Mouse (Mus musculus) adrenal gland, postnatal 10 days (tissue): ENCODE data around the gene Tuba3a. TPM values are rescaled to one million over a fixed set of nuclear protein-coding genes. Genes with fewer than 3 reads are reported as not detected.
A peak's percentile ranks its signal among the peaks of the same experiment; 100 is the strongest.

Source experiments
- DNase-seq: peaks from one replicate; pipeline ENCODE4 v3.0.0; 2021; ENCODE audit warnings: mixed read lengths
- microRNA-seq: library from miRNA; unstranded; fragments of <30 nt; microRNA quantifications from one replicate; pipeline ENCODE4 v1.2.0, GENCODE M21; 2021
- total RNA-seq, 2 experiments: library from RNA; stranded (reverse); gene quantifications; 2 replicates each; pipeline ENCODE4 v1.2.3; 2021

The Tuba3a gene
- total RNA-seq, 2 experiments from 2014 or later, result not detected

GRCm38 (mm10) chr6:125231117-125232044 lies 54.5 kb downstream of the Tuba3a start, which contains the start of gene Tapbpl:
Tapbpl (minus strand) TSS chr6:125231860.
- DNase-seq, result peak; percentile 74

- no peak for DNase-seq
These were observed 55.3 kb downstream of the Tuba3a start for GRCm38 (mm10) chr6:125230571-125230970.

Small RNA genes lying within 50 kb of the gene (microRNA-seq; reads per million reads assigned to microRNA genes)
- not detected for gene Mir8113

Other genes starting within 250 kb of the Tuba3a start
- gene Ing4, start 246.3 kb downstream of the Tuba3a start, total RNA-seq, result 10 to 100 TPM; 72.5 to 83.1 TPM
- 1 to 10 TPM; 4.6 to 7.5 TPM for gene Acrbp, start 236.4 kb downstream of the Tuba3a start, total RNA-seq
- 1 to 10 TPM in 1 of 2 experiments, under 1 TPM in 1; 0.90 to 1.4 TPM for gene Lpar5, start 218.1 kb downstream of the Tuba3a start, total RNA-seq
- gene Chd4, start 190.1 kb downstream of the Tuba3a start, total RNA-seq, result 100 to 1,000 TPM; 156 to 198 TPM
- gene Nop2, start 154.1 kb downstream of the Tuba3a start, total RNA-seq, result 10 to 100 TPM; 36.7 to 42.2 TPM
- 10 to 100 TPM; 16.7 to 30.1 TPM for gene Iffo1, start 140.8 kb downstream of the Tuba3a start, total RNA-seq
- gene Gapdh, start 119.6 kb downstream of the Tuba3a start, total RNA-seq, result 1,000 to 10,000 TPM; 1,844 to 1,863 TPM
- gene Ncapd2, start 94.3 kb downstream of the Tuba3a start, total RNA-seq, result 10 to 100 TPM; 46.9 to 62.7 TPM
- 100 to 1,000 TPM; 250 to 274 TPM for gene Mrpl51, start 94.2 kb downstream of the Tuba3a start, total RNA-seq
- 10 to 100 TPM; 16.4 to 32.8 TPM for gene Vamp1, start 70.5 kb downstream of the Tuba3a start, total RNA-seq
- 10 to 100 TPM; 13.0 to 13.4 TPM for gene Tapbpl, start 54.2 kb downstream of the Tuba3a start, total RNA-seq
- 1 to 10 TPM; 1.9 to 2.2 TPM for gene Cd27, start 49.0 kb downstream of the Tuba3a start, total RNA-seq
- gene Ltbr, start 27.8 kb upstream of the Tuba3a start, total RNA-seq, result 10 to 100 TPM; 64.5 to 70.3 TPM
- 1 to 10 TPM in 1 of 2 experiments, under 1 TPM in 1; 0.84 to 1.2 TPM for gene Scnn1a, start 34.6 kb upstream of the Tuba3a start, total RNA-seq
- 100 to 1,000 TPM; 168 to 190 TPM for gene Tnfrsf1a, start 63.3 kb upstream of the Tuba3a start, total RNA-seq
- gene Plekhg6, start 94.8 kb upstream of the Tuba3a start, total RNA-seq, result under 1 TPM; 0.69 to 0.82 TPM
- gene Cd9, start 208.7 kb upstream of the Tuba3a start, total RNA-seq, result 100 to 1,000 TPM; 120 TPM